Mouse (Mus musculus) cerebellum, adult 9-11 months (tissue): ENCODE results near the gene Gm12185.
"Not testable (repeated sequence)": the region's sequence is repeated elsewhere in the genome, so short reads cannot be mapped to it uniquely, and the experiment has no call there.

Experiments
- DNase-seq: peaks from one replicate; pipeline ENCODE4 v3.0.0; 2022

Gene Gm12185

DNA sequence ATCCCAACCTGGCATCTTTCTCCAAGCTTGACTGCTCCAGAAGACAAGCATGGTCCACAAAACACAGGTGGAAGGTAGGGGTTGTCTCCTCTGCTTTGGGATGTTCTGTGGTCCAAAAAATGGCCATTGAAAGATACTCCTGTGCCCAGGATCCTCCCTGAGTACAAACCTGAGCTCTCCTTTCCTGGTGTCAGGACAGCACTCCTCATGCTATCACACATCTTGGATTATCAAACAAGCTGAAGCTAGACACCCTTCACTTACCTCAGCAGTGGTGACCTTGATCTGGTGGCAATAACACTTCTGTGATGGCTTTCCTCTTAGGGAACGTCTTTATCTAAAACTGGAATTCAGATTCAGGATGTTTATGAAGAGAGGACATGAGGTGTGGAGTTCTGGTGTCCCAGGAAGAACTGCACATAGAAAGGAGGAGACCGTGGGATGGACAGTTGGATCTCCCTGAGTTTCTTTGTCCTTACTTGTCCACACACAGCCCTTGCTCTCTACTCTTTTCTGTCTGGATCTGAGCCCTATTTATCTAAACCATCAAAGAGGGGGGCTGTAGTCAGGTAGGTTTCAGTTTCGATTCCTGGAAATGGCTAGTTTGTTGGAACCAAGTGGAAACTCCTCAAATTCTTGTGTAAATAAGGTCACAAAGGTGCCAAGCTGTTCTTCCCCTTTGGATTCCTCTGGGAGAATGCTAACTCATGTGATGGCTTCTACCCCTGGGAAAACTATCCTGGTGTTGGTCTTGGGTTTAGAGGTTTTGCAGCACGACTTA, at the start of gene Gm12185:
Gene Gm12185, minus strand, starts transcription at position 487 of the 781 bp plus-strand sequence.
- not testable (repeated sequence) for DNase-seq

DNA sequence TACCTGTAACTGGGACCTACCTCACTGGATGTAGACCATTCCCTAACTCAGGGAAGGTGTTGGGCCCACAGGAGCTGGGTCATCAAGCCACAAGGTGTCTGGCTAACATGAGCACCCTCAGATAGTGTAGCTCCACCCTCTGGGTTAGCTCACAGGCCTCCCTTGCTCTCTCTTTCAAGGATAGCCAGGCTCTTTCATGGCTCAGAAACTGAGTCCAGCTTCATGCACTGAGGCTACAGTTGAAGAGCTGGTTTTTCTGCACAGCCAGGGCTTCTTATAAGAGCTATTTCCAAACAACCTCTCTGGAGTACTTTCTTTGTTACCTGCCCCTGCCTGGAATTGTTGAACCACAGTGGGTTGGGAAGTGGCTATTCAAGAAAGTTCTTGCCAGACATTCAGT, 20.0 kb upstream of the Gm12185 start:
- not testable (repeated sequence) for DNase-seq

GRCm38 (mm10) chr11:49006785-49007184, 14.8 kb upstream of the Gm12185 start:
- not testable (repeated sequence) for DNase-seq

DNA sequence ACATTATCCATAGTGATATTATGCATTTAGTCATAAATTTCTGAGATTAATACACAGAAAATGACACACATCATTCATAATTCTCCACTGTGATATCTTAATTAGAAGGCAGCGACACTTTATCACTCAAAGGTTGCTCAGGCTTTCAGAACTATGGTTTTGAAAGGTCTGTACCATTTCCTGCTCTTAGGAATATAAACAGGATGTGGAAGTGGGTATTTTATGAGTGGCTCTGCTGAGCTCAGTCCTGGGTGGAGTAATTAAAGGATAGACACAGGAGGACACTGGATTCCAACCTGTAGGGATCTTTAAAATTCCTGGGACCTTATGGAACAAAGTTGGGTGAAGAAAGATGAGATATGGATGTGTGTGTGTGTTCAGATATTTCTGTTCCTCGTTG, 14.3 kb upstream of the Gm12185 start:
- not testable (repeated sequence) for DNase-seq

DNA sequence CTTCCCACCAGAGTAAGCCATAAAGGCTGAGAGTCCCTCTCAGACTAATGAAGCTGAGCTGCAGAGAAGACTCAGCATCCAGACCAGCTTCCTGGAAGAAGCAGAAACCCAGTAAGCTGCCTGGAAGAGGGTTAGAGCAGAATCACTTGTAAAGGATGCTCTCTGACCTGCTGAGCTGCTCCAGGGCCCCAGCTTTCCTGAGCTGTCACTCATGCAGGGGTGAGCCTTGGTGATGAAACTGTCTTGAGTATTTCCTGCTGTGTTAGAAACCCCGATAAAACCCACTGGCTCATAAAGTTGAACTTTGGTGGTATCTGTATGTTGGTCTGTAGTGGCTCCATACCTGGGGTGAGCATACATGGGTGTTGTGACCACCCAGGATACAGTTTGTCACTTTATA, 8.4 kb upstream of the Gm12185 start:
- not testable (repeated sequence) for DNase-seq

- DNase-seq, result not testable (repeated sequence)
Measured at GRCm38 (mm10) chr11:48994018-48994417, 2.0 kb upstream of the Gm12185 start, which contains the start of gene Tgtp1. TSS of gene Tgtp1 (minus strand) at chr11:48994172.

DNA sequence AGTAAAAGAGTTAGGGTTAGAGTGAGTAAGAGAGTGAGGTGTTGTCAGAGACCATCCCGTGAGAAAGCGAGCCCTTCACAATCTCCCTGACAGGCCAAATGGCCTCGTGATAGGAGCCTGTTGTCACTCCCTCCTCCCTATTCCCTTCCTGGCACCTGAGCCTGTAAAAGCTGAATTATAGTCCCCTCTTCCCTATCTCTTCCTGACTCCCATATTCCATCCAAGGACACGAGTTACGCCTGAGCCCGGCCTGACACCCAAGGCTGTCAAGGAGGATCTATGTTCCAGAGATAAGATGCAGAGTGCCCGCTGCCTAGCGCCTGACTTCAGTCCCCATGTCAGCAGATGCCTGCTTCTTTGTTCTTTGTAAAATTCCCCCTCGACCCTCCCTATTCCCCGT, 1.3 kb upstream of the Gm12185 start:
- DNase-seq, result not testable (repeated sequence)

- DNase-seq, result not testable (repeated sequence)
Measured at GRCm38 (mm10) chr11:48989981-48990380, 2.0 kb downstream of the Gm12185 start.

- DNase-seq, result not testable (repeated sequence)
Measured at GRCm38 (mm10) chr11:48988219-48988618, 3.8 kb downstream of the Gm12185 start.

DNA sequence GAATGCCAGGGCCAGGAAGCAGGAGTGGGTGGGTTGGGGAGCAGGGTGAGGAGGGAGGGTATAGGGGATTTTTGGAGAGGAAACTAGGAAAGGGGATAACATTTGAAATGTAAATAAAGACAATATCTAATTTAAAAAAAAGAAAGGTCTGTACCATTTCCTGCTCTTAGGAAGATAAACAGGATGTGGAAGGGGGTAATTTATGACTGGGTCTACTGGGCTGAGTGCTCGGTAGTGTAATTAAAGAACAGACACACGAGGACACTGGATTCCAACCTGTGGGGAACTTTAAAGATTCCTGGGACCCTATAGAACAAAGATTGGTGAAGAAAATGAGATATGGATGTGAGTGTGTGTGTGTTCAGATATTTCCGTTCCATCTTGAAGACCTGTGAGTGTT, 9.2 kb downstream of the Gm12185 start:
- not testable (repeated sequence) for DNase-seq

DNA sequence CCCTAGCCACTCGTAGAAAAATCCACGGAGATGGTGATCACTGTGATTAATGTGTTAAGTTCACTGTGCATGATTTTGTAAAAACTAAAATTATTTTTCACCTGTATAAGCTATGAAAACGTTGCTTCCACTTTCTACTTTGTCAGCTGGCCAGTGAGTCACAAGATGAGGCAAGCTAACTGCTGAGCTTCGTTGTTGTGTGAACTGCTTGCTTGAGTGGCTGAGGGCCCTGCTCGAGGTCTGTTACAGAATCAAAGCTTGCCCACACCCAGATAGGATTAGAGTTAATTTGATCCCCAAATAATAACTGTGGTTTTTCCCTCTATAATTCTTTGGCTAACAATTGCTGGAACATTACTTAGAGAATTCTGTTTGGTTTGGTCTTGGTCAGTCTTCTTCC, 12.0 kb downstream of the Gm12185 start:
- DNase-seq, result not testable (repeated sequence)

- not testable (repeated sequence) for DNase-seq
Measured at GRCm38 (mm10) chr11:48979251-48979650, 12.8 kb downstream of the Gm12185 start, which contains the start of gene 9930111J21Rik1. TSS of gene 9930111J21Rik1 (minus strand) at chr11:48979398.

DNA sequence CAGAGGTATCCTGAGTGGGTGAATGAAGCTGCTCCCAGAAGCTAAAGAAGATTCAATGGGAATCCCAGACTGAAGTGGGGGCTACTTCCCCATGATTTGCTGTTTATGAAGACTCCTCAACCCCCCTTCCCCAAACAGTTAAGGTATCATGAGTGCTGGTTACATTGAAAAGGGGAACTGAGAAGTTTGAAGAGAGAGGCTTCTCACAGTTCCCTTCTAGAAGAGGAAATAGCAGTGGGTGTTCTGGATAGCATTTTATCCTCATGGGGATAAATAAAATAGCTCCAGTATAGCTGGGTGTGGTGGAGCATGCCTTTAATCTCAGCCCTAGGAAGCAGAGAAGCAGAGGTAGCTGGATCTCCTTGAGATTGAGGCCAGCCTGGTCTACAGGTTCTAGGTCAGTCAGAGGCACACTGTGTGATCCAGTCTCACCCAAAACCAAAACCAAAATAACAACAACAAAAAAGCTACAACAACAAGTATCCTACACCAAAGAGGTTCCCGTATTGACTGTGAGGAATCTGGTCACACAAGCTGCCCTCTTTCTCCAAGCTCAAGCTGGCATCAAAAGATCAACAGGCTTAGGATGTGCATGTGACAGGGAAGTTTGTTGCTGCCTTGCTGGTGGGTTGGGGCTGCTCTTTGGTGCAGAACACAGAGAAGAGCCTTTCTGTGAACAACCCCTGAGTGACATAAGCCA, 13.6 kb downstream of the Gm12185 start, which contains the start of gene Olfr56:
Gene Olfr56, plus strand, starts transcription at position 650 of the 700 bp plus-strand sequence.
- DNase-seq, result not testable (repeated sequence)

DNA sequence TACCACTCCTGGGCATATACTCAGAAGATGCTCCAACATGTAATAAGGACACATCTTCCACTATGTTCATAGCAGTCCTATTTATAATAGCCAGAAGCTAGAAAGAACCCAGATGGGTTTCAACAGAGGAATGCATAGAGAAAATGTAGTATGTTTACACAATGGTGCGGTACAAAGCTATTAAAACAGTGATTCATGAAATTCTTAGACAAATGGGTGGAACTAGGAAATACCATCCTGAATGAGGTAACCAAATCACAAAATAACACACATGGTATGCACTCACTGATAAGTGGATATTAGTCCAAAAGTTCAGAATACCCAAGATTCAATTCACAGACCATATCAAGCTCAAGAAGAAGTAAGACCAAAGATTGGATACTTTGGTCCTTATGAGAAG, 17.3 kb downstream of the Gm12185 start:
- DNase-seq, result not testable (repeated sequence)

DNA sequence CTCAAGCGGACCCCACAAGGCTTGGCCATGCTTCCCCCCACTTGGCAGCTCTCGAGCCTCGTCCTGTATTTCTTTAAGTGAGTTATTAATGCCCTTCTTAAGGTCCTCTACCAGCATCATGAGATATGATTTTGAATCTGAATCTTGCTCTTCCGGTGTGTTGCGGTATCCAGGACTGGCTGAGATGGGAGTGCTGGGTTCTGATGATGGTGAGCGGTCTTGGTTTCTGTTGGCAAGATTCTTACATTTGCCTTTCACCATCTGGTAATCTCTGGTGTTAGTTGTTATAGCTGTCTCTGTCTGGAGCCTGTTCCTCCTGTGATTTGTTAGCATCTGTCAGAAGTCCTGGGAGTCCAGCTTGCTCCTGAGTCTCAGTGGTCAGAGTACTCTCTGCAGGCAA, 45.9 kb downstream of the Gm12185 start, which contains the start of gene Psme2b:
Gene Psme2b, minus strand, starts transcription at position 101 of the 400 bp plus-strand sequence.
- not testable (repeated sequence) for DNase-seq

- not testable (repeated sequence) for DNase-seq
Measured at GRCm38 (mm10) chr11:48939286-48939685, 52.7 kb downstream of the Gm12185 start.

DNA sequence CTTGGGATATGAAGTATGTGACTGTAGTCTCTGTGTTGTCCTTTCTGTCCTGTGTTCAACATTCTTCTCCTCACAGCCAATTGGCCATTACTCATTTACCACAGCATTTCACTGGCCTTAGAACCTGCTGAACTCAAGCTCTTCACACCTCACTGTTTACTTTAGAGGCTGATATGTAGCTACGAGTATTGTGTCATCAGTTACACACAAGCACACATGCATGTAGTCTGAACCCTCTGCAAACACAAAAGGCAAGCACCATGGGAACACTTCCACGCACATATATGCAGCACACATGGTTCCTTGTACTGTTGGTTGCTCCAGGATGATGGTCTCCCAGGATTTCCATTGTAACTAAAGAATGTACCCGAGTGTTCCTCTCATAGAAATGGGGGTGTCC, 56.7 kb downstream of the Gm12185 start:
- DNase-seq, result not testable (repeated sequence)

DNA sequence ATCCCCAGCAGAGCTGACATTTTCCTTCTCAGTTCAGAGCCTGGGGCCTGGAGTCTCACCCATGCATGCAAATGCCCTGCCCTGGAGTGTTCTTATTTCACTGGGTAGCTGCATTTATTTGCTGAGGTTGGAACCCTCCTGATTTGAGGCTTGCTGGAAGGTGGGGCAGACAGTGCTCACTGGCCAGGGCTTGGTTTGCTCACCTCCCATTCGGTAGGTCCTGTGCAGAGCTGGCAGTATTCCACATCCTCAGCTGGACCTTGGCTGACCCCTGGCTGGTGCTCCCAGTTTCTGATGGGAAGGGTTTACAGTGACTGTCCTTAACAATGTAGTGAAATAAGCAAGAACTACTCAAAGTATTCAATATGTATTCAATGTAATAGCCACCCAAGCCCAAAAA, 58.1 kb downstream of the Gm12185 start:
- not testable (repeated sequence) for DNase-seq

DNA sequence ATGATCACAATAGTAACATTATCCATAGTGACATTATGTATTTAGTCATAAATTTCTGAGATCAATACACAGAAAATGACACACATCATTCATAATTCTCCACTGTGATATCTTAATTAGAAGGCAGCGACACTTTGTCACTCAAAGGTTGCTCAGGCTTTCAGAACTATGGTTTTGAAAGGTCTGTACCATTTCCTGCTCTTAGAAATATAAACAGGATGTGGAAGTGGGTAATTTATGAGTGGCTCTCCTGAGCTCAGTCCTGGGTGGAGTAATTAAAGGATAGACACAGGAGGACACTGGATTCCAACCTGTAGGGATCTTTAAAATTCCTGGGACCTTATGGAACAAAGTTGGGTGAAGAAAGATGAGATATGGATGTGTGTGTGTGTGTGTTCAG, 58.6 kb downstream of the Gm12185 start:
- not testable (repeated sequence) for DNase-seq

GRCm38 (mm10) chr11:48928068-48928467, 64.0 kb downstream of the Gm12185 start:
- not testable (repeated sequence) for DNase-seq

GRCm38 (mm10) chr11:48926437-48926836, 65.6 kb downstream of the Gm12185 start:
- not testable (repeated sequence) for DNase-seq

DNA sequence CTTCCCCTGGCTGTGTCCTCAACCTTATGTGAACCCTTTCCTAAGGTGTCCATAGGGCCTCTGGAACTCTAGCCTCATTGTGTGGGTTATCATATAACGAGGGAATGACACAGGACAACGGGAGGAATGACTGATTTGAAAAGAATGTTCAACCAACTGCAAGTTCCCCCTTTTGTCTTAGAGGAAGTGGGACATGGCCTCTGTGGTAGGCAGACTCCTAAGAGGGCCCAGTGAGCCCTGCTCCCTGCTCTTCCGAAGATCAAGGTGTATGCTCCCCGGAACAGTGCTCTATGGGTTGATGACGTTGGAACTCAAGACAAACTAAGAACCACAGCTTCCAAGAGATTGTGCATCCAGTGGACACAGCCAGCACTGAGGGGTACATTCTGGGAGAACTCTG, 68.2 kb downstream of the Gm12185 start:
- not testable (repeated sequence) for DNase-seq

GRCm38 (mm10) chr11:48918380-48918779, 73.6 kb downstream of the Gm12185 start:
- DNase-seq, result no peak

- no peak for DNase-seq
Measured at GRCm38 (mm10) chr11:48913611-48914010, 78.4 kb downstream of the Gm12185 start.
